Mouse (Mus musculus) cerebellum, adult 9-10 months (tissue): ENCODE results near the gene Gtpbp10.
A peak's percentile ranks its signal among the peaks of the same experiment; 100 is the strongest.

Experiments used
- DNase-seq: peaks from one replicate; pipeline ENCODE4 v3.0.0; 2022

Gene Gtpbp10

GRCm38 (mm10) chr5:5495042-5495441 is 64.3 kb downstream of the Gtpbp10 start:
- DNase-seq = no peak

DNA sequence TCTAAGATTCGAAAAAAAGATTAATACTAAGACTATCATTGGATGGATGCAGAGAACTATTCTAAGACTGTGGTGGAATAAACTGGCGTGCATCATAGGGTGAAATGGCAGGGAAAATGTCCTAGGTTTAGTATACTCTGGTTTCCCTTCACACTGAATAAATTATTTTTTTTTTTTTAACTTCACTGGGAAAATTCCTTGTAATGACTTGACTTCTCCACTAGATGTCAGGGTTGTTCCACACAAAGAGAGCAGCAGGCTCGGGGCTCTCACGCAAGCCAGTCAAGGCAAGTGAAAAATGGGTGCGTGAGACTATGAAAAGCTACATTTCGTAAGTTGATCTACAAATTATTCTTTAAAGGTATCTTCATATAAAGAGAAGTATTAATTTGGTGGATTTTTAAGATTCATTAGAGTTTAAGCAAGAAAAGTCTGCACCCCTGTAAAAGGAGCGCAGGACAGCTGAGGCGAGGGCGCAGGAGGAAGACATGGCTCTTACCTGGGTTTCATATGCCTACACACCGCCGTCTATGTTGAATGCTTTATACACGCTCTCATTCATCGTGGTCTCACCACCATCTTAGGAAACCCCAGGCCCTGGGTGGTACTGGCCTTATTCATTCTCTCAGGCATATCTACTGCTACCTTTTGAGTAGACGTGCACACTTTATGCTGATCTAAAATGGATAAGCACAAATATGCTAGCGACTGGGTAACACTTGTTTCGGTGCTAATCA is 64.9 kb downstream of the Gtpbp10 start:
- peak; percentile 69 for DNase-seq

DNA sequence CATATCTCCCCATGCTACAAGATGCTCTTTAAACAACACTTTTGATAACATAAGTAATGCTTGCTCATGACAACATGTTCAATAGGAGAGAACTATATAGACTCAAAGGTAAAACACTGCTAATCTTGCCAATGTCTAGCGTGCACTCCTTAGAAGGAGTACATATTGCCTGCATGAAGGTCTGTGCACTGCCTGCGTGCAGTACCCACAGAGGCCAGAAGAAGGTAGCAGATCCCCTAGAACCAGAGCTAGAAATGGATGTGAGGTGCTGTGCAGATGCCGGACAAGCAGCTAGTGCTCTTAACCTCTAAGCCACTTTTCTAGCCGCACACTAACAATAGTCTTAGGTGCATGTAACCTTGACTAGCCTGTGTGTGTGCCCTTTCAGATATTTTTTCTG is 67.2 kb downstream of the Gtpbp10 start:
- DNase-seq = no peak
